In genomic region chr7:141294479-141294878, GRCm38 (mm10) we compare ENCODE assay signal across 9 mouse cellular contexts. TPM values are rescaled to one million over a fixed set of nuclear protein-coding genes. Genes with fewer than 3 reads are reported as not detected.
A peak's percentile ranks its signal among the peaks of the same experiment; 100 is the strongest.
DNase-seq lines count a peak whose midpoint lies in the region; ATAC-seq and TF ChIP-seq lines count a peak whose summit lies in the region.
"Had no signal": no experiment of that assay in that cellular context is flagged by ENCODE, and none has a peak within 500 bp of the region (broad histone marks: within the 10 kb centered on the region; RNA-seq: fewer than 3 reads in every experiment).

No protein-coding gene starts in this region.

- no peak for TF ChIP-seq EP300 in liver, embryonic 14.5 days (IDR thresholded peaks at IDR 0.05; ENCODE audit: low read depth)

- H3K36me3 ChIP-seq in spleen, adult 2 months (ENCODE audit: control insufficient read depth, insufficient read depth, low read length) = peaks cover 1% of the 10 kb centered on the region; the same call in 1 of the 2 replicates
- H3K36me3 ChIP-seq in forebrain, postnatal 0 days (ENCODE audit: insufficient read depth) = peaks cover 17% of the 10 kb centered on the region
- H3K36me3 ChIP-seq in liver, embryonic 14.5 days (replicated peaks; ENCODE audit: control insufficient read depth, insufficient read depth, low read depth) = no peaks in the 10 kb centered on the region
- H3K36me3 ChIP-seq in stomach, embryonic 15.5 days = peaks cover 11% of the 10 kb centered on the region; the same call in 1 of the 2 replicates

- no peak for ATAC-seq in forebrain, postnatal 0 days
- ATAC-seq in liver, embryonic 14.5 days (ENCODE audit: insufficient read depth) = no peak
- ATAC-seq in stomach, embryonic 15.5 days (ENCODE audit: insufficient read depth, low FRiP score, low read depth) = no peak

- intact Hi-C loops in left cerebral cortex, postnatal 4 days (cut with DNase I) = no loop called here

- peaks cover 13% of the 10 kb centered on the region for H3K4me1 ChIP-seq in spleen, adult 2 months (ENCODE audit: control insufficient read depth, insufficient read depth, insufficient read length)
- peaks cover 6% of the 10 kb centered on the region; the same call in 1 of the 2 replicates for H3K4me1 ChIP-seq in forebrain, postnatal 0 days (ENCODE audit: insufficient read depth)
- H3K4me1 ChIP-seq in liver, embryonic 14.5 days (replicated peaks; ENCODE audit: control insufficient read depth in 2 of 2, insufficient read depth in 2 of 2, low read length in 1 of 2) = no peaks in the 10 kb centered on the region
- peaks cover 24% of the 10 kb centered on the region for H3K4me1 ChIP-seq in stomach, embryonic 15.5 days

- peak overlapping the region; percentile 15; the same call in 1 of the 2 replicates for H3K4me3 ChIP-seq in spleen, adult 2 months (ENCODE audit: extremely low read depth, insufficient read depth, insufficient read length)
- H3K4me3 ChIP-seq in forebrain, postnatal 0 days (ENCODE audit: low read depth, low read length) = peak overlapping the region; percentile 30
- H3K4me3 ChIP-seq in liver, embryonic 14.5 days (ENCODE audit: insufficient read depth in 1 of 2, low read depth in 2 of 2, low read length in 2 of 2) = no peak overlapping the region
- peak overlapping the region; percentile 40; the same call in 1 of the 2 replicates for H3K4me3 ChIP-seq in stomach, embryonic 15.5 days (replicated peaks)

- no peaks in the 10 kb centered on the region for H3K9me3 ChIP-seq in forebrain, postnatal 0 days (ENCODE audit: low read length)
- no peaks in the 10 kb centered on the region for H3K9me3 ChIP-seq in liver, embryonic 14.5 days (ENCODE audit: control insufficient read depth, low read length)
- no peaks in the 10 kb centered on the region for H3K9me3 ChIP-seq in stomach, embryonic 15.5 days

- no peak for DNase-seq in spleen, adult 2 months (ENCODE audit: low read depth in 1 of 2, low spot score in 2 of 2)
- DNase-seq in spleen, postnatal 4 days (ENCODE audit: low spot score in 2 of 2) = no peak
- no peak for DNase-seq in forebrain, postnatal 0 days
- no peak for DNase-seq in liver, embryonic 14.5 days (ENCODE audit: low read depth in 3 of 3, low spot score in 3 of 3)
- DNase-seq in gastrocnemius, adult 8-10 months (ENCODE audit: low spot score in 2 of 2) = no peak
- no peak for DNase-seq in layer of hippocampus, adult 9-10 months (ENCODE audit: low spot score)
- DNase-seq in left cerebral cortex, postnatal 4 days = no peak

- WGBS in spleen, adult 2 months = 6% methylated on average over 22 of the region's 22 CpGs
- WGBS in forebrain, postnatal 0 days = 9% methylated on average over 22 of the region's 22 CpGs
- WGBS in liver, embryonic 14.5 days (ENCODE audit: insufficient replicate concordance) = 7% methylated on average over 22 of the region's 22 CpGs
- 5% methylated on average over 22 of the region's 22 CpGs for WGBS in stomach, embryonic 15.5 days

- H3K27me3 ChIP-seq in spleen, adult 2 months (ENCODE audit: control insufficient read depth, insufficient read depth, low read length) = peaks cover 22% of the 10 kb centered on the region
- H3K27me3 ChIP-seq in forebrain, postnatal 0 days (ENCODE audit: insufficient read depth, low read length) = peaks cover 32% of the 10 kb centered on the region
- peaks cover 58% of the 10 kb centered on the region for H3K27me3 ChIP-seq in liver, embryonic 14.5 days (ENCODE audit: control insufficient read depth, insufficient read depth, low read length)
- H3K27me3 ChIP-seq in stomach, embryonic 15.5 days (replicated peaks) = peaks cover 45% of the 10 kb centered on the region

- TF ChIP-seq POLR2A in spleen, adult 2 months (IDR thresholded peaks at IDR 0.05; ENCODE audit: low read depth, low read length) = no peak

- H3K27ac ChIP-seq in spleen, adult 2 months (ENCODE audit: insufficient read depth, low read length) = no peak overlapping the region
- no peak overlapping the region for H3K27ac ChIP-seq in forebrain, postnatal 0 days (ENCODE audit: low read depth, low read length)
- H3K27ac ChIP-seq in liver, embryonic 14.5 days = no peak overlapping the region
- H3K27ac ChIP-seq in stomach, embryonic 15.5 days = no peak overlapping the region

- H3K4me2 ChIP-seq in forebrain, postnatal 0 days (ENCODE audit: low read depth) = peak overlapping the region; percentile 62
- H3K4me2 ChIP-seq in liver, embryonic 14.5 days (ENCODE audit: low read depth) = 0 out of 2 replicates have a peak overlapping the region, but pooled peaks have one; percentile 13
- H3K4me2 ChIP-seq in stomach, embryonic 15.5 days = peak overlapping the region; percentile 78

- no peak for TF ChIP-seq CTCF in spleen, adult 2 months (IDR thresholded peaks at IDR 0.05; ENCODE audit: extremely low read depth, insufficient read depth, insufficient read length, insufficient replicate concordance)
- TF ChIP-seq CTCF in forebrain, postnatal 0 days (IDR thresholded peaks at IDR 0.05; ENCODE audit: low read depth) = no peak
- no peak for TF ChIP-seq CTCF in liver, embryonic 14.5 days (IDR thresholded peaks at IDR 0.05; ENCODE audit: low read depth)

- H3K9ac ChIP-seq in forebrain, postnatal 0 days = 0 out of 2 replicates have a peak overlapping the region, but pooled peaks have one; percentile 25
- no peak overlapping the region for H3K9ac ChIP-seq in liver, embryonic 14.5 days (replicated peaks)
- H3K9ac ChIP-seq in stomach, embryonic 15.5 days = no peak overlapping the region

RNA-seq across cellular contexts. Expression of gene Drd4, which starts 2.7 kb away (rescaled TPM):
- polyA plus RNA-seq in spleen, adult 2 months (2012; rRNA removed) = 0.09 and 0.22 TPM in 2 replicates
- total RNA-seq in forebrain, postnatal 0 days (2014; rRNA removed) = 0.31 and 0.38 TPM in 2 replicates
- 0.90 and 0.98 TPM in 2 replicates for polyA plus RNA-seq in forebrain, postnatal 0 days (2015; fragmentation: Nextera tagmentation; extraction: Ambion mirVana)
- not detected in 2 replicates for polyA plus RNA-seq in liver, embryonic 14.5 days (2012; rRNA removed)
- polyA plus RNA-seq in liver, embryonic 14.5 days (2014; fragmentation: Nextera tagmentation; extraction: Ambion mirVana) = not detected in 2 replicates
- 0.19 and 0.28 TPM in 2 replicates for polyA plus RNA-seq in stomach, embryonic 15.5 days (2015; fragmentation: Nextera tagmentation; extraction: Ambion mirVana)
- not detected for total RNA-seq in gastrocnemius, adult 8-10 months (2022)
- under 1 TPM; 0.48 to 0.54 TPM for total RNA-seq in left cerebral cortex, postnatal 4 days (2021)
- total RNA-seq: liver, adult 2 months had no signal
- polyA plus RNA-seq: liver, adult 2 months had no signal

RNA-seq across cellular contexts. Expression of gene Sct, which starts 15.5 kb away (rescaled TPM):
- polyA plus RNA-seq in spleen, adult 2 months (2012; rRNA removed) = 1.6 and 4.5 TPM in 2 replicates
- total RNA-seq in forebrain, postnatal 0 days (2014; rRNA removed) = not detected in 2 replicates
- 2.9 and 3.9 TPM in 2 replicates for polyA plus RNA-seq in forebrain, postnatal 0 days (2015; fragmentation: Nextera tagmentation; extraction: Ambion mirVana)
- polyA plus RNA-seq in liver, embryonic 14.5 days (2012; rRNA removed) = 0.16 TPM in 1 of 2 replicates, not detected in the other
- 0.22 and 0.30 TPM in 2 replicates for polyA plus RNA-seq in liver, embryonic 14.5 days (2014; fragmentation: Nextera tagmentation; extraction: Ambion mirVana)
- 44.2 and 48.8 TPM in 2 replicates for polyA plus RNA-seq in stomach, embryonic 15.5 days (2015; fragmentation: Nextera tagmentation; extraction: Ambion mirVana)
- total RNA-seq in gastrocnemius, adult 8-10 months (2022) = not detected
- under 1 TPM; 0.62 to 0.86 TPM for total RNA-seq in left cerebral cortex, postnatal 4 days (2021)
- total RNA-seq: liver, adult 2 months had no signal
- polyA plus RNA-seq: liver, adult 2 months had no signal

RNA-seq across cellular contexts. Expression of gene Cdhr5, which starts 17.9 kb away (rescaled TPM):
- 0.14 and 0.15 TPM in 2 replicates for polyA plus RNA-seq in spleen, adult 2 months (2012; rRNA removed)
- total RNA-seq in forebrain, postnatal 0 days (2014; rRNA removed) = not detected in 2 replicates
- not detected in 2 replicates for polyA plus RNA-seq in forebrain, postnatal 0 days (2015; fragmentation: Nextera tagmentation; extraction: Ambion mirVana)
- 0.07 and 0.11 TPM in 2 replicates for polyA plus RNA-seq in liver, embryonic 14.5 days (2012; rRNA removed)
- 0.24 and 0.27 TPM in 2 replicates for polyA plus RNA-seq in liver, embryonic 14.5 days (2014; fragmentation: Nextera tagmentation; extraction: Ambion mirVana)
- polyA plus RNA-seq in stomach, embryonic 15.5 days (2015; fragmentation: Nextera tagmentation; extraction: Ambion mirVana) = 14.5 and 18.4 TPM in 2 replicates
- total RNA-seq in gastrocnemius, adult 8-10 months (2022) = not detected
- total RNA-seq in left cerebral cortex, postnatal 4 days (2021) = not detected

RNA-seq across cellular contexts. Expression of gene Irf7, which starts 28.2 kb away (rescaled TPM):
- 105 and 160 TPM in 2 replicates for polyA plus RNA-seq in spleen, adult 2 months (2012; rRNA removed)
- 1.3 and 3.8 TPM in 2 replicates for total RNA-seq in forebrain, postnatal 0 days (2014; rRNA removed)
- polyA plus RNA-seq in forebrain, postnatal 0 days (2015; fragmentation: Nextera tagmentation; extraction: Ambion mirVana) = 3.4 and 3.7 TPM in 2 replicates
- 4.6 and 5.4 TPM in 2 replicates for polyA plus RNA-seq in liver, embryonic 14.5 days (2012; rRNA removed)
- polyA plus RNA-seq in liver, embryonic 14.5 days (2014; fragmentation: Nextera tagmentation; extraction: Ambion mirVana) = 4.8 and 5.1 TPM in 2 replicates
- polyA plus RNA-seq in stomach, embryonic 15.5 days (2015; fragmentation: Nextera tagmentation; extraction: Ambion mirVana) = 4.6 and 5.7 TPM in 2 replicates
- under 1 TPM; 0.27 to 0.80 (median 0.50) TPM for total RNA-seq in gastrocnemius, adult 8-10 months (2022)
- total RNA-seq in left cerebral cortex, postnatal 4 days (2021) = 1 to 10 TPM in 1 of 2 experiments, under 1 TPM in 1; 0.28 to 1.1 TPM

RNA-seq across cellular contexts. Expression of gene Deaf1, which starts 33.0 kb away (rescaled TPM):
- polyA plus RNA-seq in spleen, adult 2 months (2012; rRNA removed) = 15.3 and 15.9 TPM in 2 replicates
- total RNA-seq in forebrain, postnatal 0 days (2014; rRNA removed) = 238 and 239 TPM in 2 replicates
- 282 and 289 TPM in 2 replicates for polyA plus RNA-seq in forebrain, postnatal 0 days (2015; fragmentation: Nextera tagmentation; extraction: Ambion mirVana)
- 6.9 and 7.8 TPM in 2 replicates for polyA plus RNA-seq in liver, embryonic 14.5 days (2012; rRNA removed)
- 11.1 and 13.6 TPM in 2 replicates for polyA plus RNA-seq in liver, embryonic 14.5 days (2014; fragmentation: Nextera tagmentation; extraction: Ambion mirVana)
- polyA plus RNA-seq in stomach, embryonic 15.5 days (2015; fragmentation: Nextera tagmentation; extraction: Ambion mirVana) = 66.9 and 70.8 TPM in 2 replicates
- 10 to 100 TPM; 10.6 to 15.1 (median 12.7) TPM for total RNA-seq in gastrocnemius, adult 8-10 months (2022)
- total RNA-seq in left cerebral cortex, postnatal 4 days (2021) = 100 to 1,000 TPM; 246 to 267 TPM

Comparison
In these comparisons a context has a peak if more than half of its experiments do, and no peak if none do; other contexts are left out.
1. H3K4me3 ChIP-seq: peak in spleen, adult 2 months (single experiment), forebrain, postnatal 0 days (single experiment) and stomach, embryonic 15.5 days (single experiment); none in liver, embryonic 14.5 days (0 of 2).
2. H3K4me2 ChIP-seq: peak in every context shown above with its lines; median percentile 78 in stomach, embryonic 15.5 days; 62 in forebrain, postnatal 0 days; 13 in liver, embryonic 14.5 days.
3. RNA of gene Cdhr5, which starts 17.9 kb away (polyA plus RNA-seq): 14.5 to 18.4 TPM in stomach, embryonic 15.5 days; 0.07 to 0.27 TPM in liver, embryonic 14.5 days, 0.14 to 0.15 TPM in spleen, adult 2 months and not detected in forebrain, postnatal 0 days; every median in the first group is over 10 times any median in the second.